Mouse (Mus musculus): ENCODE results near the gene Tex261.
A peak's percentile ranks its signal among the peaks of the same experiment; 100 is the strongest.
"Not testable (repeated sequence)": the region's sequence is repeated elsewhere in the genome, so short reads cannot be mapped to it uniquely, and the experiment has no call there.

Tex261 gene

DNA sequence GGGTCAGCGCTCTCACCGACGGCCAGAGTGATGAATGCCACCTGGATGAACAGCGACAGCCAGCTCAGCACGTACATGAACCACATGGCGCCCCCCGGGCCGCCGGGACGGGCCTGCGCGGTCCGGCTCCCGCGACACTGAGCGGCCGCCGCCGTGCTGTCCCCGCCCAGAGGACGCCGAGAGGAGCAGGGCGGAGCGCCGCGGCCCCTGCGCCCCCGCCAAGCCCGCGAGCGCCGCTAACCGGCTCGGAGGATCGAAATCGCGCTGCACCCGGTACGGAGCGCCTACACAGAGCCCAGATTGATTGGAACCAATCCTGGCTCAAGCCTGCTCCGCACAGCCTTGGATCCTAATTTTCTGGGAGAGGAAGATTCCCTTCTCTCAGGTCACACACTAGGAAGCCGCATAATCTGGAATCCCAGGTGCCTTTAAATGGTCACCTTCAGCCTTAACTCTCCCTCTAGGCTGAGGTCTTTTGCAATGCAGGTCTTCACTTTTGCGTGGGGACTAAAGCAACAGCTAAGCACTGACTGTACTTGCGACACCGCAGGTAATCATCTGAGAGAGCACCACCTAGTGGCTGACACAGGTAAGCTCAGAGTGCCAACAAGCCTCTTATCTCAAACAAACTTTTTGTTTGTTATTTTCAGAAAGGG lies at the start of gene Tex261:
TSS of gene Tex261 (minus strand) at position 176 of the 656 bp plus-strand sequence.
- DNase-seq: peak; percentile 89

GRCm38 (mm10) chr6:83821856-83822255 lies 46.2 kb upstream of the Tex261 start:
- no peak for DNase-seq

GRCm38 (mm10) chr6:83820727-83821515 lies 45.3 kb upstream of the Tex261 start:
- no peak for DNase-seq

- DNase-seq: no peak
Observed at GRCm38 (mm10) chr6:83818996-83819395, 43.4 kb upstream of the Tex261 start.

DNA sequence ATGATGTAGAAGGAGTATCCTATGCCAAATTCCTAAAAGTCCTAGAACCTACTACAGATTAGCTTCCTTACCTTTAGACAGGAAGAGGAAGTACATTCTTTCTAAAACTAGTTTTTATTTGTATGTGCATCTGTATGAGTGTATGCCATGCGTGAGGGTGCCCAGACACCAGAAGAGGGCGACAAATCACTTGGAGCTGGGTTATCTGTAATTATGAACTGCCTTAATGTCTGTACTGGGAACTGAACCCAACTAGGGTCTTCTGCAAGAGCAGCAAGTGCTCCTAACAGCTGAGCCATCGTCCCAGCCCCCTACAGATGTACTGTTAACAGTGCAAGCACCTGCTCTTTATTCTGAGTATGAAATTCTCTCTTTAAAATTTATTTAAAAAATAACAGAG lies 40.2 kb upstream of the Tex261 start:
- no peak for DNase-seq

GRCm38 (mm10) chr6:83802846-83803245 lies 27.2 kb upstream of the Tex261 start:
- DNase-seq: no peak

DNA sequence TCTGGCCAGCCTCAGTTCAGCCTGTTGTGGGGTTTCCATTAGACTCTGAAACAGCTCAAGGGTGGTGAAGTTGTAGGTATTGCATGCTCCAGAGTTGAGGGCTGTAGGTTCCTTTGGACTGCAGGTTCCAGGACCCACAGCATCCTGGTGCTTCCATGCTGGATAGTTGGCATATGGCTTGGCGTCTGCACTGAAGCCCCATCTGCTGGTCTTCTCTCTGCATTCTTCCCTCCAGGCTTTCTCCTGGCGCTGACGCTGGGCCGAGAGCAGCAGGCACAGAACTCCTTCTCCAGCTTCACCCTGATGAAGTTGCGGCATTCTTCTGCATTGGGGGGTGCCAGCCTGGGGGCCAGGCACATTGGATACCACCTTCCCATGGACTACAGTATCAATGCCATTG lies 26.4 kb upstream of the Tex261 start:
- DNase-seq: no peak

GRCm38 (mm10) chr6:83796686-83797085 lies 21.1 kb upstream of the Tex261 start:
- DNase-seq: peak; percentile 53

GRCm38 (mm10) chr6:83795492-83795900 lies 19.9 kb upstream of the Tex261 start:
- peak; percentile 42 for DNase-seq

- peak; percentile 96 for DNase-seq
Observed at GRCm38 (mm10) chr6:83794760-83795296, 19.2 kb upstream of the Tex261 start, which contains the start of gene Nagk. Nagk (plus strand) TSS chr6:83794982.

DNA sequence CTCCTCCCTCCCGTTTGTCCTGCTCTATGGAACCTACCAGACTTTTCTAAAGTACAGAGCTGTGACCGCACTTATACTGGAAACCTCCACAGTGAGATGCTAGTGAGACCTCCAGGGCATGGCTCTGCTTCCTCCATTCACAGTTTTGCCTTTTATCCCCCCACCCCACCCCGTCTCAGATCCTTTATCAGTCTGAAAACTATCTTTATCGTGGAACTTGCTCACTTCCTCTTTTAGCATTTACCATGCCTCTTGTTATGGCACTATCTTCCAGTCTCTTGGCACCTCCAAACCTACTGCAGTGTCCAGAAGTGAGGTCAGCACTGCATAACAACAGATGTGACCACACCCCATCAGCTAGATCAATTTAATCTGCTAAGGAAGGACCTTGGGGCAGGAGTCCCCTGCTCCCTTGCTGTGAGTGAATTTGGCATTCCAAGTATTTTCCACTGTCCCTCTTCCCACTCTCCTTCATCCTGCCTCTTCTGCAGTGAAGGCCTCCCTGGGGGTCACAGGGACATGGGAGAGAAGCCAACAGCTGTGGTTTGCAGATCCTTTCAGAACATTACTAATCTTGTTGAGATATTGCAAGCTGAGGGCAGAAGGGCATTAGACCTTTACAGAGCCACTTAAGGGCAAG lies 15.8 kb upstream of the Tex261 start:
- DNase-seq: no peak

GRCm38 (mm10) chr6:83790533-83790932 lies 14.9 kb upstream of the Tex261 start:
- DNase-seq: not testable (repeated sequence)

DNA sequence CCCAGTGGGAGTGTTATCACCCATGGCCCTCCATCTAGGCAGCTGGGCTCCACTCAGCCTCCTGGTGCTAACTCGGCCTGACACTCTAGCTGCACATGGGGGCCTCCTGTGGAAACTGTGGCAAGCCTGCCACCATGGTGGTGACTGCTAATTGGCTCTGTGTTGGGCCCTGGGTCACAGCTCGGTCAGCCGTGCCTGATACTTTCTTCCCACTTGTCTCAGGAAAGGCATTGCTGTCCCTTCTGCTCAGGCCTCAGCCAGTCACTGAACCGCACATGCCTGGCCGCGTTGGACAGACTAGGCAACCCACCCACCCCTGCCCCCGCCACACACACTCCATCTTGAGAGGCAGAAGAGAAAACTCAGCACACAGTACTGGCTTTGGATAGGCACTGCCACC lies 12.9 kb upstream of the Tex261 start:
- no peak for DNase-seq

GRCm38 (mm10) chr6:83786426-83786825 lies 10.8 kb upstream of the Tex261 start:
- no peak for DNase-seq

DNA sequence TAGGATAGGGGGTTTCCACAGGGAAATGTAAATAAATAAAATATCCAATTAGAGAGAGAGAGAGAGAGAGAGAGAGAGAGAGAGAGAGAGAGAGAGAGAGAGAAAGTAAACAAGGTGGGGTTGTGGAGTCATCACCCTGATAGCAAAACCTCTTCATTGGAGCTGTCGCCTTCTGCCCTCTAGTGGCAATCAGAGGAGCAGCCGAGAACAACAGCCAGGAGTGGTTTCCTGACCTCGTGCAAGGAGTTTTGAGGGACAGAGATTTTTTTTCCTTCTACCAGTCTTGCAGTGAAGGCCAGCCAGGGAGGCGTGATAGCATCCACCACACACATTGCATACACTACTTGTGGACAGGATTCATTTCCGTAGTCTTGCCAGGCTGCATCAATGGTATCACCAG lies 3.4 kb upstream of the Tex261 start:
- peak; percentile 54 for DNase-seq

- no peak for DNase-seq
Observed at GRCm38 (mm10) chr6:83778306-83778705, 2.7 kb upstream of the Tex261 start.

DNA sequence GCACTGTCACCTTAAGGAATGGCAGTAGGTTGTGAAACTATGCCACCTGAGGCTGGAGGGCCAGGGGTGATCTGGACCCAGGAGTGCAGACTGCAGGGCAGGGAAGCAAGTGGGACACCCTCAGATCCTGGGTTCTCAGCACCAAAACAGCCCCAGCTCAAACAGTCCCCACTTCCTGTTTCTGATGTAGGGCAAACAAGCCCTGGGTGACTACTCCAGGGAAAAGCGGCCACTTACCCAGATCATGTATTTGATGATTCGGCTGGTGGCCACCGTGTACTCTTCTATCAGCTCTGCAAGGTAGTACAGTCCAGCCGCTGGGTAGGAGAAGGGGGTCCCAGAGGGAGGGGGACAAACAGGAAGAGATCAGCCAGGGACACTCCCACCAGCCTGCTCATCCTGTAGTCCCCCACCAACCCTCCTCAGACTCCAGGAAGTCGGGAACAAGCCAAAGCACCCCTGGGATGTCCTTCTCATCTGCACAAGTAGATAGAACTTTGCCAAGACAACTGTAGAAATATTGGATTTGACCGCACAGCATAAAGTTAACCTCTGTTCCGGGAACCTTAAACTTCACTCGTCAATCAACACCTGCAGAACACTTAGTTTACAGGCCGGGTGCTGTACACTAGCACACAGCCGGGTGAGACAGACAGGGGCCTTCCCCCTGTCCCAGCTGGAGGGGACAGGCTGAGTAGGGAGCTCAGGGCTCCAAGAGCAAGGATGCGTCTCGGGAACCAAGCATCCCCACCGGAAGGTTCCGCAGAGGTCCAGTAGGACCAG lies 641 bp downstream of the Tex261 start:
- no peak for DNase-seq

DNA sequence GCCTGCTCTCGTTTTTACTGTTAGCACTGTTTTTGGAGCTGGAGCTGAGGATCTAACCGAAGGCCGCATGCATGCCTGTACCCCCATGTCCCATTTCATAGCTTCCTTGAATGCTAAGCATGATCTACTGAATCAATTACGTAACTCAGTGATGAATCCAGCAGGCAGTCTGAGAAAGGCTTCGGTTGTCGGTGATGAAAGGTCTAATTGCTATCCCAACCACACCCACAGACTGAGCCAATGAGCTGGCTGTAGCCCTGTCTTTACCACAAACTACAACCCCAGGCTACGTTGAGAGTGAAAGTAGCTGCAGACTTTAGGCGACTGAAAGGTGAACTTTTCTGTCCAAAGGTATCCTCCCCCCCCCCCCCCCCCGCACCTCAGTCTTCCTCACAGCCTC lies 1.5 kb downstream of the Tex261 start:
- no peak for DNase-seq

GRCm38 (mm10) chr6:83768485-83768884 lies 7.1 kb downstream of the Tex261 start:
- DNase-seq: no peak

GRCm38 (mm10) chr6:83766982-83767381 lies 8.6 kb downstream of the Tex261 start:
- no peak for DNase-seq

DNA sequence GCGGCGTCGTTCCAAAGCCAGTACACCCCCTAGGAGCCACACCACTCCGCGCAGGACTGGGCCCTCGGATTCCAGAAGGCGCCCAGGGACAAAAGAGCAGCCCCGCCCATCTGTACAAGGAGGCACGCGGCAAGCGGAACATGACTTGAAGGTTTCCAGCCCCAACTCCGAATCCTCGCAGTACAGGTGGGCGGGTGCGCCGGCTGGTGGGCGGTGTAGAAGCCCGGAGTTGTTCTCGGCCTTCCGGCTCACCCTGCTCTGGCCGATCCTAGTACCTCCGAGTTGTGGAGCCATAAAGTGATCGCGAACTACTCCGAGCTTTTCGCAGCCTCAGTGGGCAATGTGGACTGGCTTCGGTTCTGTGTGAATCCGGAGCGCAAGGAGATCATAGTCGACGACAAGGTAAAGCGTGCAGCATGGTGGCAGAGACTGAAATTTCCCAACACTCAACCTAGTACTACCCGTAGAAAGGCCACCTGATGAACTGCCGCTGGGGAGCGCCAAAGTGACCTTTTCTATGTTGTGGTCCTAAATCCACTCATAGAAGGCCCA lies 12.7 kb downstream of the Tex261 start:
- peak; percentile 42 for DNase-seq

DNA sequence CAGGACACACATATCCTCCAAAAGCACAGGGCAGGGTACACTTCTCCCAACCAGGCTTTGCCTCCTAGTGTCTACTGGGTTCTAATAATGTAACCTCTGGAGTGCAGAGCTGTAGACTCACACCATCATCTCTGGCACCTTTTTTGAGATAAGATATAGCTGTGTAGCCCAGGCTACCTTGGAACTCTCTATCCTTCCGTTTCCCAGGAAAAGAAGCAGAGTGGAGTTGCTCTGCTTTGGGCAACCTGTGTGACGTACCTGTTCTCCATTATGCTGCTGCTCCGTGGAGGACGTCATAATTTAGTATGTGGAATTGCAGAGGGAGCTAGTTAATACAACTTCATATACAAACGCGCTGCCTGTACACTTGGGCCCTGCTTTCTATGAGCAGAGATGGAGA lies 13.3 kb downstream of the Tex261 start, which contains the start of gene Ankrd53:
TSS of gene Ankrd53 (plus strand) at position 301 of the 400 bp plus-strand sequence.
- no peak for DNase-seq
